Mouse (Mus musculus): ENCODE data around the gene Oxsr1. TPM values are rescaled to one million over a fixed set of nuclear protein-coding genes. Genes with fewer than 3 reads are reported as not detected.

Oxsr1 gene
- polyA plus RNA-seq, 1 experiment: 47.9 TPM

DNA sequence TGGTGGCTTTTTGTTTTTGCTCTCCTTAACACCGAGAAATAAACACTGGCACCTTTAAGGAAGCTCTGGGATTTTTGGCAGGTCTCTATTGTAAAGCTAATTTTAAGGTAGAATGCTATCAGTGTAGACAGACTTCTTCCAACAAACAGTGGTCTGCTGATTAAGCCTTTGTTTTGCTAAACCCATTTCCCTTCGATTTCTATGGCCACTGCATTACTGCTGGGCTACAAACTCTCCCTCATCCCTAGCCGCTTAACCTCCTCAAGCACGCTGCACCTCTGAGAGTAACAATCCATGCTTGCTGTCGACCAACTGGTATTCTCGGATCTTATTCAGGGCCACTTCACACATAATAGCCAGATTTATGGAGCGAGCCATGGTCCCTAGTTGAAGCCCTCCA, 1.3 kb downstream of the Oxsr1 start:
- H3K27ac ChIP-seq (ENCODE audit: insufficient read depth, low read length): no peak overlapping the region
- 6% methylated on average over 7 of the region's 7 CpGs for WGBS

DNA sequence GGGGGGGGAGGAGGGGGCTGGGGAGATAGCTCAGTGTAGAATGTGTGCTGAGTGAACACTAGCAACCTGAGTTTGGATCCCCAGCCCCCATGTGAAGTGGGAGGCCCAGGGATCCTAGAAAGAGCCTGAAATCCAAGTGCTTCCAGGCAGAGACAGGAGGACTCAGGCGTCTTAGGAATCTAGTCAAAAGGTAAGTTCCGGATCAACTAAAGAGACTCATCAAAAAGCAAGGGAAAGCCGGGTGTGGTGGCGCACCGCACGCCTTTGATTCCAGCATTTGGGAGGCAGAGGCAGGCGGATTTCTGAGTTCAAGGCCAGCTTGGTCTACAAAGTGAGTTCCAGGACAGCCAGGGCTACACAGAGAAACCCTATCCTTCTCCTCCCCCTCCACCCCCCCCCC, 1.8 kb downstream of the Oxsr1 start:
- H3K27me3 ChIP-seq (ENCODE audit: control insufficient read depth, insufficient read depth, low read length): no peaks in the 10 kb centered on the region
- no peak for DNase-seq
- no peak for TF ChIP-seq CTCF (IDR thresholded peaks at IDR 0.05; ENCODE audit: borderline replicate concordance, insufficient read depth, low read depth, low read length)
- no peak for TF ChIP-seq POLR2A (IDR thresholded peaks at IDR 0.05; ENCODE audit: borderline replicate concordance, insufficient read depth, low read length)
- no peaks in the 10 kb centered on the region; the same call in 1 of the 2 replicates for H3K4me1 ChIP-seq (ENCODE audit: control insufficient read depth, insufficient read depth, low read length)
- WGBS: 81% methylated on average over 7 of the region's 7 CpGs
- H3K4me3 ChIP-seq (replicated peaks; ENCODE audit: insufficient read depth, low read depth, low read length): no peak overlapping the region
- H3K27ac ChIP-seq (ENCODE audit: insufficient read depth, low read length): no peak overlapping the region

More for the DNA sequence above, 1.3 kb downstream of the Oxsr1 start:
- TF ChIP-seq CTCF (IDR thresholded peaks at IDR 0.05; ENCODE audit: borderline replicate concordance, insufficient read depth, low read depth, low read length): no peak
- TF ChIP-seq POLR2A (IDR thresholded peaks at IDR 0.05; ENCODE audit: borderline replicate concordance, insufficient read depth, low read length): no peak
- H3K4me1 ChIP-seq (ENCODE audit: control insufficient read depth, insufficient read depth, low read length): no peaks in the 10 kb centered on the region; the same call in 1 of the 2 replicates
- no peaks in the 10 kb centered on the region for H3K27me3 ChIP-seq (ENCODE audit: control insufficient read depth, insufficient read depth, low read length)
- DNase-seq: no peak
- H3K4me3 ChIP-seq (replicated peaks; ENCODE audit: insufficient read depth, low read depth, low read length): peak overlapping the region; percentile 75

DNA sequence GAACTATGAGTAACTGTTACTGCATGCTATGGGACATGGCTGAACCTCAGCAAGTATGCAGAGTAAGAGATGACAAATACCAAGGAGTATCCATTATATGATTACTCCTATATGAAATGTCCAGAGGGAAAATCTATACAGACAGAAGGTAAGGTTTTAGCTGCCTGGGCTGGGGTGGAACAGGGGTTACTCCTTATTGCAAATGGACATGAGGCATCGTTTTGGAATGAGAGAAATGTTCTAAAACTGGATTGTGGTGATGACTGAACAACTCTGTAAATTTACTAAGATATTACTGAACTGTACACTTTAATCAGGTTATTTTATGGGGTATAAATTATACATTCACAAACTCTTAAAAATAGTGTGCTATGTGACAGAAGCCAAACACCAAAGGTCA, 3.3 kb downstream of the Oxsr1 start:
- TF ChIP-seq POLR2A (IDR thresholded peaks at IDR 0.05; ENCODE audit: borderline replicate concordance, insufficient read depth, low read length) (no peak), CTCF (IDR thresholded peaks at IDR 0.05; ENCODE audit: borderline replicate concordance, insufficient read depth, low read depth, low read length) (no peak)
- Histone ChIP-seq H3K27ac (ENCODE audit: insufficient read depth, low read length) (no peak overlapping the region), H3K4me1 (ENCODE audit: control insufficient read depth, insufficient read depth, low read length) (no peaks in the 10 kb centered on the region; the same call in 1 of the 2 replicates), H3K27me3 (ENCODE audit: control insufficient read depth, insufficient read depth, low read length) (no peaks in the 10 kb centered on the region), H3K4me3 (replicated peaks; ENCODE audit: insufficient read depth, low read depth, low read length) (no peak overlapping the region)
- 88% methylated on average over 1 of the region's 1 CpGs for WGBS
- DNase-seq: no peak

DNA sequence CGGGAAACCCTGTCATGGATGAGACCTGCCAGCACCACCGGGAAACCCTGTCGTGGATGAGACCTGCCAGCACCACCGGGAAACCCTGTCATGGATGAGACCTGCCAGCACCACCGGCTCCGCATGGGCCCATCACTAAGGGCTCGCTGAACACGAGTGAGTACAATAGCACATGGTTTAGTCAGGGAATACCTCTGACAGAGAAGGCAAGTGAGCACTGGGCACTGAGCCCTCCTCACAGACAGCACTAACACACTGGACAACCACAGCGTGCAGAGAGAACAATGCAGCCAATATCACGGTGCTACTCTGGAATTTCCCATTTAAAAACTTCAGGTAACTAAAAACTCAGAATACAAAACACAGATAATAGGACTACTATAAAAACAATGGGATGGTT, 9.1 kb downstream of the Oxsr1 start:
- peak; percentile 36 to 51 for DNase-seq
- 8% methylated on average over 10 of the region's 10 CpGs for WGBS
- Histone ChIP-seq H3K4me1 (ENCODE audit: control insufficient read depth, insufficient read depth, low read length) (peaks cover 7% of the 10 kb centered on the region), H3K27ac (ENCODE audit: insufficient read depth, low read length) (no peak overlapping the region), H3K4me3 (replicated peaks; ENCODE audit: insufficient read depth, low read depth, low read length) (no peak overlapping the region), H3K27me3 (ENCODE audit: control insufficient read depth, insufficient read depth, low read length) (no peaks in the 10 kb centered on the region)
- TF ChIP-seq CTCF (IDR thresholded peaks at IDR 0.05; ENCODE audit: borderline replicate concordance, insufficient read depth, low read depth, low read length): no peak
- no peak for TF ChIP-seq POLR2A (IDR thresholded peaks at IDR 0.05; ENCODE audit: borderline replicate concordance, insufficient read depth, low read length)

DNA sequence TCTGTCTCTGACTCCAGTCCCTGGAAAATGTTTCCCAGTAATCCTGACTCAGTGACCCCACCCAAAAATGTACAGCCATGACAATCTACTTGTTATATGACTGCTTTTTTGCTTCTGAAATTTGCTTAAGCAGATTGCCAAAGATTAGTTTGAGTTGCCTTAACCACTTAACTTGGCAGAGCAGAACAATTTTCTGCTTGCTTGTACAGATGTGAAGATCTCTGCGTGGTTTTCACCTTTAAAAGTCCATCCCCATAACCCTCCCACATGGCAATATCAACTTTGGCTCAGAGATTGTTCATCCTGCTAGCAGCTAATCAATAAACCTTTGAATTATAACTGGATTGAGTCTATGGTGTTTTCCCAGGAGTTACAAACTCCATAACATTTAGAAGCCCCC, 13.2 kb downstream of the Oxsr1 start:
- Histone ChIP-seq H3K27ac (ENCODE audit: insufficient read depth, low read length) (no peak overlapping the region), H3K4me1 (ENCODE audit: control insufficient read depth, insufficient read depth, low read length) (peaks cover 7% of the 10 kb centered on the region), H3K27me3 (ENCODE audit: control insufficient read depth, insufficient read depth, low read length) (no peaks in the 10 kb centered on the region), H3K4me3 (replicated peaks; ENCODE audit: insufficient read depth, low read depth, low read length) (no peak overlapping the region)
- TF ChIP-seq POLR2A (IDR thresholded peaks at IDR 0.05; ENCODE audit: borderline replicate concordance, insufficient read depth, low read length) (no peak), CTCF (IDR thresholded peaks at IDR 0.05; ENCODE audit: borderline replicate concordance, insufficient read depth, low read depth, low read length) (no peak)
- DNase-seq: no peak
- WGBS: 84% methylated on average over 1 of the region's 1 CpGs

DNA sequence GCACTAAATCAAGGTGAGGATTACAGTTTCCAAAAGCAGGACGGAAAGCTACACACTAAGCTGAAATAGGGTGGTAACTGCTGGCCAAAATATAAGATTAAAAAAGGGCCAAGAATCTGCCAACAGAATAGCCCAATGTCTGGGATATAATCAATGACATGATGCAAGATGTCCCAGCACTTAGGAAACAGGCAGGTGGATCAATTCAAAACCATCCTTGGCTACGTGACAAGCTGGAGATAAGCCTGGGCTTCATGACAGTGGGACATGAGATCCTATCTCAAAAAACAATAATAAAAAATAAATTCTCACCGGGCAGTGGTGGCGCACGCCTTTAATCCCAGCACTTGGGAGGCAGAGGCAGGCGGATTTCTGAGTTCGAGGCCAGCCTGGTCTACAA, 16.4 kb downstream of the Oxsr1 start:
- TF ChIP-seq CTCF (IDR thresholded peaks at IDR 0.05; ENCODE audit: borderline replicate concordance, insufficient read depth, low read depth, low read length): no peak
- TF ChIP-seq POLR2A (IDR thresholded peaks at IDR 0.05; ENCODE audit: borderline replicate concordance, insufficient read depth, low read length): no peak
- Histone ChIP-seq H3K4me3 (replicated peaks; ENCODE audit: insufficient read depth, low read depth, low read length) (no peak overlapping the region), H3K27me3 (ENCODE audit: control insufficient read depth, insufficient read depth, low read length) (no peaks in the 10 kb centered on the region), H3K27ac (ENCODE audit: insufficient read depth, low read length) (no peak overlapping the region), H3K4me1 (ENCODE audit: control insufficient read depth, insufficient read depth, low read length) (no peaks in the 10 kb centered on the region)
- no peak for DNase-seq
- 91% methylated on average over 7 of the region's 7 CpGs for WGBS

DNA sequence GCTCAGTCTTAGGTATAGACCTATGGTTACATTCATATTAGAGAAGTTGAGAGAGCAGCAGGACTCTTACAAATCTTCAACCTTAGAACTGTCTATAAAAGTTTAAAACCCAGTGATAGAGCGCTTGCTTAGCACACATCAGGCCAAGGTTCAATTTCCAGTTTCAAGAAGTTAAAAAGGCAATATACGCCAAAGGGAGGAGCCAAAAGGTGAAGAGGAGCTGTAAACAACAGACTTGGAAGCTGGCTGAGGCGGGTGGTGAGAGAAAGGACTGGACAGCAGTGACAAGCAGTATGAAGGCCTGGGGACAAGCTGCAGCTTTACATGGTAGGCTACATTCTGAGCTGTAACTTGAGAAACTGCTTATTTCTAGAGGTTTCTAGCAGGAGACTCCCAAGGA, 23.7 kb downstream of the Oxsr1 start:
- no peak overlapping the region for H3K27ac ChIP-seq (ENCODE audit: insufficient read depth, low read length)
- no peak for TF ChIP-seq POLR2A (IDR thresholded peaks at IDR 0.05; ENCODE audit: borderline replicate concordance, insufficient read depth, low read length)
- no peak for TF ChIP-seq CTCF (IDR thresholded peaks at IDR 0.05; ENCODE audit: borderline replicate concordance, insufficient read depth, low read depth, low read length)
- 95% methylated on average over 3 of the region's 3 CpGs for WGBS
- DNase-seq: no peak
- no peaks in the 10 kb centered on the region for H3K27me3 ChIP-seq (ENCODE audit: control insufficient read depth, insufficient read depth, low read length)
- H3K4me1 ChIP-seq (ENCODE audit: control insufficient read depth, insufficient read depth, low read length): no peaks in the 10 kb centered on the region
- no peak overlapping the region for H3K4me3 ChIP-seq (replicated peaks; ENCODE audit: insufficient read depth, low read depth, low read length)

DNA sequence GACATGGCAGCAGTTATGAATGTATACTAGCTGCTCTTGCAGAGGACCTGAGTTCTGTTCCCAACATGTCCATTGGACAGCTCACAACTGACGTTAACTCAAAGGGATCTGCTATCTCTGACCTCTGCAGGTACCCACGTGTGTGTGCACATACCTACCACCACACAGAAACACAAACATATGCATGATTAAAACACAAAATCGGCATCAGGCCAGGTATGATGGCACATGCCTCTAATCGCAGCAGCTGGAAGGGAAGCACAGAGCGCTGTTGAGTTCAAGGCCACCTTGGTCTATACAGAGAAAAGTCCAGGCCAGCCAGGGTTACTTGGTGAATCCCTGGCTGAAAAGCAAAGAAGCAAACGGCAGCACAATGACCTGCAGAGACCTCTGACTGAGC, 24.5 kb downstream of the Oxsr1 start:
- no peak for DNase-seq
- TF ChIP-seq POLR2A (IDR thresholded peaks at IDR 0.05; ENCODE audit: borderline replicate concordance, insufficient read depth, low read length) (no peak), CTCF (IDR thresholded peaks at IDR 0.05; ENCODE audit: borderline replicate concordance, insufficient read depth, low read depth, low read length) (no peak)
- 80% methylated on average over 6 of the region's 6 CpGs for WGBS
- H3K27ac ChIP-seq (ENCODE audit: insufficient read depth, low read length): no peak overlapping the region
- H3K4me1 ChIP-seq (ENCODE audit: control insufficient read depth, insufficient read depth, low read length): no peaks in the 10 kb centered on the region
- H3K27me3 ChIP-seq (ENCODE audit: control insufficient read depth, insufficient read depth, low read length): no peaks in the 10 kb centered on the region
- no peak overlapping the region for H3K4me3 ChIP-seq (replicated peaks; ENCODE audit: insufficient read depth, low read depth, low read length)

All from cerebellum, adult 2 months (tissue).